Mouse (Mus musculus) kidney, adult 2 months (tissue): ENCODE measurements around the gene Agtpbp1. TPM values are rescaled to one million over a fixed set of nuclear protein-coding genes. Genes with fewer than 3 reads are reported as not detected.

Experiments
- DNase-seq: peaks from one replicate; pipeline ENCODE4 v3.0.0; 2021
- H3K27ac ChIP-seq: fragments of 200-500 bp; 2 replicates; pipeline ENCODE4 v1.5.1; 2012; ENCODE audit warnings: low read depth, low read length, control low read depth, inconsistent platforms; ENCODE audit not compliant: insufficient read depth
- H3K27me3 ChIP-seq: fragments of 200-500 bp; replicated peaks from 2 replicates; pipeline ENCODE4 v1.6.1; 2012; ENCODE audit warnings: mild to moderate bottlenecking, moderate library complexity, low read length, inconsistent platforms; ENCODE audit not compliant: control insufficient read depth, insufficient read depth
- H3K36me3 ChIP-seq: fragments of 200-500 bp; 2 replicates; pipeline ENCODE4 v1.6.1; 2012; ENCODE audit warnings: mild to moderate bottlenecking, moderate library complexity, low read length, inconsistent platforms; ENCODE audit not compliant: control insufficient read depth, insufficient read depth
- H3K4me1 ChIP-seq: fragments of 200-500 bp; 2 replicates; pipeline ENCODE4 v1.6.1; 2011; ENCODE audit warnings: low read length; ENCODE audit not compliant: control insufficient read depth, insufficient read depth
- H3K4me3 ChIP-seq: fragments of 200-500 bp; 2 replicates; pipeline ENCODE4 v1.5.1; 2011; ENCODE audit warnings: mild to moderate bottlenecking, low read depth, low read length, control low read depth; ENCODE audit not compliant: insufficient read depth
- CTCF ChIP-seq: fragments of 200-500 bp; conservative IDR thresholded peaks from 2 replicates; pipeline ENCODE4 v1.5.1; 2011; ENCODE audit warnings: low read depth, mild to moderate bottlenecking, control low read depth, low read length, moderate library complexity, mixed read lengths; ENCODE audit not compliant: insufficient read depth, insufficient read length
- POLR2A ChIP-seq: fragments of 200-500 bp; IDR thresholded peaks from one replicate; pipeline ENCODE4 v1.6.1; 2011; ENCODE audit warnings: low read depth, low read length, control low read depth
- WGBS: fragments of 180-500 bp; shearing (Covaris S2); methylation state at CpG from one replicate; pipeline ENCODE4 v1.1.7; 2018; 5-methylcytosine and 5-hydroxymethylcytosine counted together
- polyA plus RNA-seq: library from polyadenylated mRNA; depleted of rRNA; stranded (reverse); fragments of >200 nt; gene quantifications from 2 replicates; pipeline ENCODE4 v1.2.3, GENCODE M21; 2012

Gene Agtpbp1
- polyA plus RNA-seq, 1 experiment = 7.6 TPM

GRCm38 (mm10) chr13:59499374-59499773 lies 85.7 kb downstream of the Agtpbp1 start:
- 76% methylated on average over 2 of the region's 2 CpGs for WGBS
- H3K4me3 ChIP-seq = no peak overlapping the region
- peak; percentile 19 for DNase-seq
- no peaks in the 10 kb centered on the region for H3K4me1 ChIP-seq
- no peak for TF ChIP-seq POLR2A
- TF ChIP-seq CTCF = no peak
- no peaks in the 10 kb centered on the region; the same call in 1 of the 2 replicates for H3K36me3 ChIP-seq
- no peak overlapping the region for H3K27ac ChIP-seq
- H3K27me3 ChIP-seq = no peaks in the 10 kb centered on the region

- Histone ChIP-seq H3K36me3 (no peaks in the 10 kb centered on the region; the same call in 1 of the 2 replicates), H3K4me1 (no peaks in the 10 kb centered on the region), H3K27me3 (no peaks in the 10 kb centered on the region), H3K4me3 (no peak overlapping the region), H3K27ac (no peak overlapping the region)
- DNase-seq = peak; percentile 45
- no peak for TF ChIP-seq POLR2A
- no peak for TF ChIP-seq CTCF
- 40% methylated on average over 5 of the region's 5 CpGs for WGBS
Measured at GRCm38 (mm10) chr13:59498191-59498590, 86.8 kb downstream of the Agtpbp1 start.

GRCm38 (mm10) chr13:59495839-59496238 lies 89.2 kb downstream of the Agtpbp1 start:
- H3K4me3 ChIP-seq = no peak overlapping the region
- H3K36me3 ChIP-seq = no peaks in the 10 kb centered on the region; the same call in 1 of the 2 replicates
- WGBS = 65% methylated on average over 8 of the region's 8 CpGs
- DNase-seq = no peak
- no peak for TF ChIP-seq CTCF
- TF ChIP-seq POLR2A = no peak
- H3K4me1 ChIP-seq = no peaks in the 10 kb centered on the region
- no peaks in the 10 kb centered on the region for H3K27me3 ChIP-seq
- no peak overlapping the region for H3K27ac ChIP-seq

GRCm38 (mm10) chr13:59494619-59495262 lies 90.3 kb downstream of the Agtpbp1 start:
- Histone ChIP-seq H3K27ac (no peak overlapping the region), H3K36me3 (no peaks in the 10 kb centered on the region; the same call in 1 of the 2 replicates), H3K4me3 (no peak overlapping the region), H3K4me1 (no peaks in the 10 kb centered on the region), H3K27me3 (no peaks in the 10 kb centered on the region)
- DNase-seq = no peak
- WGBS = 85% methylated on average over 5 of the region's 5 CpGs
- TF ChIP-seq CTCF (peak; percentile 35; the same call in 1 of the 2 replicates), POLR2A (no peak)

GRCm38 (mm10) chr13:59490726-59491125 lies 94.3 kb downstream of the Agtpbp1 start:
- no peaks in the 10 kb centered on the region for H3K4me1 ChIP-seq
- 68% methylated on average over 4 of the region's 4 CpGs for WGBS
- no peak for DNase-seq
- H3K4me3 ChIP-seq = no peak overlapping the region
- no peaks in the 10 kb centered on the region for H3K27me3 ChIP-seq
- TF ChIP-seq POLR2A = no peak
- TF ChIP-seq CTCF = no peak
- H3K27ac ChIP-seq = no peak overlapping the region
- no peaks in the 10 kb centered on the region; the same call in 1 of the 2 replicates for H3K36me3 ChIP-seq

GRCm38 (mm10) chr13:59489143-59489542 lies 95.9 kb downstream of the Agtpbp1 start:
- H3K27ac ChIP-seq = no peak overlapping the region
- no peak overlapping the region for H3K4me3 ChIP-seq
- peak; percentile 23 for DNase-seq
- 44% methylated on average over 2 of the region's 2 CpGs for WGBS
- TF ChIP-seq CTCF = no peak
- no peak for TF ChIP-seq POLR2A
- no peaks in the 10 kb centered on the region for H3K36me3 ChIP-seq
- H3K27me3 ChIP-seq = no peaks in the 10 kb centered on the region
- no peaks in the 10 kb centered on the region for H3K4me1 ChIP-seq

- TF ChIP-seq CTCF (no peak), POLR2A (no peak)
- H3K27me3 ChIP-seq = no peaks in the 10 kb centered on the region
- no peak overlapping the region for H3K27ac ChIP-seq
- WGBS = 82% methylated on average over 8 of the region's 8 CpGs
- no peak overlapping the region for H3K4me3 ChIP-seq
- H3K4me1 ChIP-seq = no peaks in the 10 kb centered on the region
- H3K36me3 ChIP-seq = no peaks in the 10 kb centered on the region
- no peak for DNase-seq
Measured at GRCm38 (mm10) chr13:59487287-59487686, 97.7 kb downstream of the Agtpbp1 start.
